Mouse (Mus musculus) frontal cortex, adult 2 months (tissue): ENCODE results near the gene Ppdpf. TPM values are rescaled to one million over a fixed set of nuclear protein-coding genes. Genes with fewer than 3 reads are reported as not detected.

Experiments
- DNase-seq, 2 experiments: peaks; one replicate each; pipeline ENCODE4 v3.0.0; 2022; ENCODE audit warnings: low spot score in 1 of 2; ENCODE audit errors: extremely low spot score in 1 of 2
- polyA plus RNA-seq: library from polyadenylated mRNA; depleted of rRNA; stranded (reverse); fragments of >200 nt; gene quantifications from 2 replicates; pipeline ENCODE4 v1.2.3, GENCODE M21; 2012; rRNA removed

Ppdpf gene
- polyA plus RNA-seq, 1 experiment = 117 TPM

DNA sequence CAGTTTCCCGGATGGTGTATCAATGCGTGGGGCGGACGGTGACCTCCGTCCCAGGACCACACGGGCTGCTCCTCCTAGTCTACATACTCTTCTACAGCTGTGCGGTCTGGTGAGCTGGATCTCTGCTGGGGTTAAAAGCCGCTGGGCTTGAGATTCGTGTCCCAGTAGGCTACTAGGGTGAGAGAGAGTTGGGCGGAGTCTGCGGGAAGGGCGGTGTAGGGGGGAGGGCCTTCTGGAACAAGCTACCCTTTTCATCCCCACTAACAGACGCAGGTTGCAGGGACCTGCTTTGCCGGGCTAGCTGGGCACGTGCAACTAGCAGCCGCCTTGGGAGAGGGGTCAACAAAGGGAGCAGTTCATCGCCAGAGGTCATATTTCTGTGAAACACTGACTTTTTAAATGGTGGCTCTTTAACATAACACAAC is 26.0 kb downstream of the Ppdpf start, which contains the start of gene Srms:
Gene Srms, minus strand, starts transcription at position 165 of the 425 bp plus-strand sequence.
- no peak for DNase-seq

DNA sequence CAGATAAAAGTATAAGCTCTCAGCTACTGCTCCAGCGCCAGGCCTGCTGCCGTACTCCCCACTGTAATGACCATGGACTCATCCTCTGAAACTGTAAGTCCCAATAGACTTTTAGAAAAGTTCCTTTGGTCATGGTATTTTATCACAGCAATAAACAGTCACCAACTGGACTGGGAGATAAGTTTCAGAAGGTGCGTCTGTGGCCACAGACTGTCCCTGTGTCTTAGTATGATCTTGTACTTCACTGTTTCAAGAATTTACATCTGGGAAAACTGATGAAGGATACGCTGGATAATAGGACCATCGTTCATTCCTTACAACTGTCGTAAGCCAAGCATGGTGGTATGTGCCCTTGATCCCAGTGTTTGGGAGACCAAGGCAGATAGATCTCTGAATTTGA is 29.0 kb downstream of the Ppdpf start:
- no peak for DNase-seq

DNA sequence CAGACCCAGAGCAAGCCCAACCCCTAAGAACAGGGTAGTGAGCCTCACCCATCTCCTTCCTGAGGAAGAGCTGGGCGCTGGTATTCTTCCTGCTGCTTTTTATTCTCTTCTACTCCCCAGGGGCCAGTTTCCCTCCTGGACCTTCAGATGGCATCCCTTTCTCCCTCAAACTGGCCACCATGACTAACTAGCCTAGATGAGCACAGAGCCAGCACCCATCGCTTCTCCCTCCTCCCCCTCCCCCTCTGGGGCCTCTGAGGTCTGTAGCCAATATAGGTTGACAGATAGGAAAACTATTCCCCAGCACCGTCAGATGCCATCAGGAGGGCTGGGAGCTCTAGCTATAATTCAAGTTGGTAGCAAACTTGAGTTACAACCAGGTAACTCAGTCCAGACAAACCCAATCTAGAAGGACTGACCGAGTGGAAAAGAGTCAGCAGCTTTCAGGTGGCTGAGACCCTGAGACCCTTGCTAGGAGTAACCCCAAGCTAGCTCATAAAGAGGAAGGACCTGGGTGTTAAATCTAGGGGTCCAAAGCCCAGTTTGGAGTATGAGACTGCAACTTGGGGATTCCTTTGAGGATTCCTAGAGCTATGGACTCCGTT is 31.9 kb downstream of the Ppdpf start:
- DNase-seq = no peak

- peak; percentile 14 to 53 for DNase-seq
Observed at GRCm38 (mm10) chr2:181219538-181220216, 32.6 kb downstream of the Ppdpf start, which contains the start of gene Fndc11. Gene Fndc11 (plus strand): TSS chr2:181220013.

- DNase-seq = peak in 1 of 2 experiments; percentile 12
Observed at GRCm38 (mm10) chr2:181220361-181220760, 33.3 kb downstream of the Ppdpf start.

GRCm38 (mm10) chr2:181224994-181225393 is 37.9 kb downstream of the Ppdpf start:
- DNase-seq = no peak

GRCm38 (mm10) chr2:181227122-181227521 is 40.1 kb downstream of the Ppdpf start:
- DNase-seq = no peak

GRCm38 (mm10) chr2:181228335-181228734 is 41.3 kb downstream of the Ppdpf start:
- no peak for DNase-seq

DNA sequence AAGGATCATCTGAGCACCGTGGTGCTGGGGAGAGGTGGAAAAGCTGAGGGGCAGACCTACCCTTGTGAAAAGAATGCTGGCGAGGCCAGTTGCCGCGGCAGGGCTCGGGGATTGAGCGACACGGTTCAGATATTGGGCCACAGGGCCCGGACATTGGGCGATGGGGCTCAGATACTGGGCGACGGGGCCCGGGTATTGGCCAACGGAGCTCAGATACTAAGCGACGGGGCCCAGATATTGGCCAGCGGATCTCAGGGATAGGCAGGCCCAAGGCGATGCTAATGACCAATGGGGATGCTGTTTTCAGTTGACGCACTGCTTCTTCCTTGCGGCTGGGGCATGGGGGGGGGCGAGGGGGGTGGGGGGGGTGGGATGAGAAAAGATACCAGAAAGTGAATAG is 44.1 kb downstream of the Ppdpf start:
- no peak for DNase-seq

GRCm38 (mm10) chr2:181233443-181233842 is 46.4 kb downstream of the Ppdpf start:
- no peak for DNase-seq

GRCm38 (mm10) chr2:181234680-181235079 is 47.6 kb downstream of the Ppdpf start:
- DNase-seq = no peak

DNA sequence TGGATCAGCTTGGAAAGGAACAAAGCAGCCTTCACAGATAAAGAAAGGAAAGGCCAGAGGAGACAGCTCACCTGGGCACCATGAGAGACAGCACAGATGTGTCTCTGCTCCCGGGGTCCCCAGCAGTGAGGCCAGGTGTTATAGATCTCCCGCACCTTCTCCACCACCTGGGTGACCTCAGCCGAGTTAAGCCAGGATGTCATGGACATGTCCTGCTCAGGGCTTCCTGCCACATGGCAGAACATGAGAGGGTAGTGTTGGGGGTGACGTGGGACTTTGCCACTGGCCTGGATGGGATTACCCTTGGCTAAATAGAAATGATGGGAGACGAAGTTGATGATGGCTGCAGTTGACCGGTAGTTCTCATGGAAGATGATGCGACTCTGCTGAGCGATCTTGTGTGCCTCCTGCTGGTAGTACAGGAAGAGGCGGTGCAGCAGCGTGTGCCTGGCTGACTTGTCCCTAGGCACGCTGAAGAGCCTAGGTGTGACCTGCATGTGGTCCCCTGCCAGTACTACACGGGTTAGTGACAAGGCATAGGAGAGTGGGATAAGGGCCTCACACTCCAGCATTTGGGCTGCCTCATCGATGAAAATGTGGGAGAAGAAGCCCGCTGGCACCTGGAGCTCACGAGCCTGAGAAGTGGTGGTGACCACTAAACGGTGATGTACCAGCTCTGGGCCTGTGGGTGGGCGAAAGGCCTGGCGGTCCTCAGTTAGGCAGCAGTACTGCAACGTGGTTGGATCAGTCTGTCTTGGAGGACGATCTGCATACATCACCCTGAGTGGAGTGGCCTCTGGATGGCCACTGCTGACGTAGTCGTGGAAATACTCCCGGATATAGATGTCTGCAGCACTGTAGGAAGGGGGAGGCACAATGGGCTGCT is 48.9 kb downstream of the Ppdpf start:
- DNase-seq = no peak

- DNase-seq = no peak
Observed at GRCm38 (mm10) chr2:181237251-181238014, 50.4 kb downstream of the Ppdpf start.

DNA sequence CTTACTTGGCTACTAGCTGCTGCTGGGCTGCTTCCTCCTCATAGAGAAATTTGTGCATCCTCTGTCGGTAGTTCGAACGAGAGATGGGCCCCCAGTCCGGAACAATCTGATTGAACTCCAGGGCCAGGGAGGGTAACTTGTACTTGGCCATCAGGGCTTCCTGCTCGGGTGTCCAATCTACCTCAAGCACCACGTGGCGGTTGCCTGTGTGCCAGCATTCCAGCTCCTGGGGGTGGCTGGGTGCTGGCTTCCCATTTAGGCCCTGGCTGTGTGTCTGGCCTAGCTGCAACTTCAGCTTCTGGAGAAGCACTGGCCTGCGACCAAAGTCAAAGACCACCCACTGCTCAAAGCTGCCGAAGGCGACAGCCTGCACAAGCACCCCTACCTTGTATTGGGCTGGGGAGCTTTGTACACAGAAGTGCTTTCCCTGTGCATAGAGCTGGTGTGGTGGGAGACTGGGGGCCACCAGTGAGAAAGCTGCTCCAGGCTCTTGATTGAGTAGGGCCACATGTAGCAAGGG is 51.1 kb downstream of the Ppdpf start:
- DNase-seq = no peak

Other genes with a start within 250 kb of the Ppdpf start
- 74.4 and 84.5 TPM in 2 replicates for gene Nkain4, start 232.5 kb upstream of the Ppdpf start, polyA plus RNA-seq
- gene Arfgap1, start 220.0 kb upstream of the Ppdpf start, polyA plus RNA-seq = 127 and 143 TPM in 2 replicates
- gene Col20a1, start 200.7 kb upstream of the Ppdpf start, polyA plus RNA-seq = 4.1 TPM in 2 replicates
- gene Chrna4, start 143.7 kb upstream of the Ppdpf start, polyA plus RNA-seq = 12.3 and 13.7 TPM in 2 replicates
- gene Kcnq2, start 51.9 kb upstream of the Ppdpf start, polyA plus RNA-seq = 167 and 170 TPM in 2 replicates
- 939 and 990 TPM in 2 replicates for gene Eef1a2, start 30.2 kb upstream of the Ppdpf start, polyA plus RNA-seq
- 0.04 and 0.08 TPM in 2 replicates for gene Ptk6, start 15.5 kb downstream of the Ppdpf start, polyA plus RNA-seq
- 0.44 and 0.50 TPM in 2 replicates for gene Srms, start 25.9 kb downstream of the Ppdpf start, polyA plus RNA-seq
- gene Fndc11, start 32.8 kb downstream of the Ppdpf start, polyA plus RNA-seq = 0.13 and 0.14 TPM in 2 replicates
- gene Helz2, start 54.8 kb downstream of the Ppdpf start, polyA plus RNA-seq = 3.0 TPM in 2 replicates
- gene Gmeb2, start 100.8 kb downstream of the Ppdpf start, polyA plus RNA-seq = 20.8 and 21.7 TPM in 2 replicates
- gene Stmn3, start 127.3 kb downstream of the Ppdpf start, polyA plus RNA-seq = 725 and 731 TPM in 2 replicates
- 71.9 and 77.1 TPM in 2 replicates for gene Rtel1, start 132.5 kb downstream of the Ppdpf start, polyA plus RNA-seq
- 87.9 and 93.7 TPM in 2 replicates for gene Zgpat, start 177.7 kb downstream of the Ppdpf start, polyA plus RNA-seq
- gene Arfrp1, start 178.2 kb downstream of the Ppdpf start, polyA plus RNA-seq = 75.8 and 76.8 TPM in 2 replicates
- 71.8 and 72.7 TPM in 2 replicates for gene Lime1, start 192.8 kb downstream of the Ppdpf start, polyA plus RNA-seq